Mouse (Mus musculus): ENCODE data around the gene Spaca4.

Gene Spaca4

DNA sequence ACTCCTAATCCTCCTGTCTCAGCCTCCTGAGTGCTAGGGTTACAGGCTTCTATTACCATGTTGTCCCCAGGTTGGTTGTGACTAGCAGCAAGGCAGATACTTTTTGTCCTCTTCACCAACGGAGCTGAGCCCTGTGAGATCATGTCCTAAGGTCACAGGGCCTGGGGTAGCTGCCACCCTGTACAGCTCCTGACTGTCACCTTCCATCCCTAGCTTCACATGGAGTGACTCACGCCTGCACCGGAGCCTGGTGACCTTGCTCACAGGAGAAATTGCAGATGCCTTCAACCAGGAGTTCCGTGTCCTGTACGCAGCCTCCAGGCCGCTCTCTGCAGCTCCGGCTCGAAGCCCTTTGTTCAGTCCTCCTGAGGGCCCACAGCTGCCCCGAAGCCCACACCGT is 806 bp upstream of the Spaca4 start:
- no peak for DNase-seq (ENCODE audit: low read depth)

DNA sequence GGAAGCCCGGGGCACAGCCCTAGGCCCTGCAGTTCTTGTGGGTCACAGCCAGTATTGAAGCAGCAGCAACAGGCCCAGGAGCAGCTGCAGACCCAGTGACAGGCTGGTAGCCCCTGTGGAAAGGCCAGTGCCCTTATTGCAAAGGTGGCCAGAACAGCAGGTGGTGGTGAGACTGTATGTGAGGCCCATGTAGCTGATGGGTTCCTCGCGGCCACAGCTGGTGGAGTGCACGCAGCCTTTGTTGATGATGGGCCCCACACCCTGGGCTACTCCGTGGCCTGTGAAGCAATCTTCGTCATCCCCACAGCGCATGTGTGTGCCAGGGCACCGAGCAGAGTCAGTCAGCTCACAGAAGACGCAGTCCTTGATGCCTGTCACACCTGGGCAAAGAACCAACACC is 462 bp downstream of the Spaca4 start:
- DNase-seq (ENCODE audit: low read depth) = no peak

DNA sequence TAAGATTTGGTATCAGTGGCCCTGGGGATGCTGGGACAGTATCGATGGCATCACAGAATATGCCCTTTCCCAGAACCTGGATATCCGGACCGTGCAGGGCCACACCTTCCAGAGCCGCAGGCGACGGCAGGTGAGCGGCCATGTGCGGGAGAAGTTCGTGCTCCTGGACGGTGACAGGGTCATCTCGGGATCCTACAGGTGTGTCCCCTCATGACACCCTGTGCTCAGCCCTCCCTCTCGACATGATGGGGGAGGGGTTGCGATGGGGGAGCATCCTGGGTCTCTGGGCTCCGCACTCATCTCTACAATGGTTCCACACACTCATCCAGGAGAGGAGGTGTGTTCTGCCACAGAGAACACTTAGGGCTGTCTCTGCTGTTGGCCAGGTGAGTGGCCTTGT is 1.8 kb downstream of the Spaca4 start:
- no peak for DNase-seq (ENCODE audit: low read depth)

DNA sequence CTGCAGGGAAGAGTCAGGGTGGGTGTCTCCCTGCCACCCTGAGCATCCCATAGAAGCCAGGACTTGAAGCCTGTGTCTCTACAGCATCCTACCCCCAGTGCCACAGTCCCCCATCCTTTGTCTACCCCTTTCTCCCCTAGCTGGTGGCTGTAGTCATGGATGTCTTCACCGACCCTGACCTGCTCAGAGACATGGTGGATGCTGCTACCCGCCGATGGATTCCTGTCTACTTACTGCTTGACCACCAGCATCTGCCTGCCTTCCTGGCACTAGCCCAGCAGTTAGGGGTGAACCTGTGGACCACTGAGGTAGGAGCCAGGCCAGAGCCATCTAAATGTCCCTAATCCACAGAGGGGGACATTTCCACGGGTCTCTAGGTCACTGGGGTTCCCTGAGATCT is 2.3 kb downstream of the Spaca4 start:
- DNase-seq (ENCODE audit: low read depth) = no peak

DNA sequence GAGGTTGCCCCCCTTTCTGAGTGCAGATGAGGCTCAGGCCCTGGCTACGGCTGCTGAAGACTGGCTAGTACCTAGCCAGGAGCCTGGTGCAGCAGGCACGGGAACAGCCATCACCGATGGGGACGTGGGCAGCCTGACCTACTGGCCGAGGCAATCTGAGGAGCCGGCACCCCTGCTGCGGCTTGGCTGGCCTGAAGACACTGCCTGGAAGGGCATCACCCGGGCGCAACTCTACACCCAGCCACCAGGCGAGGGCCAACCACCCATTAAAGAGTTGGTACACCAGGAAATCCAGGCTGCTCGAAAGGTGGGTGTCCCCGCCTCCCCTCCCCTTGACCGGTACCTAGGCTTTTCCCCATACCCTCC is 3.3 kb downstream of the Spaca4 start:
- DNase-seq (ENCODE audit: low read depth) = no peak

DNA sequence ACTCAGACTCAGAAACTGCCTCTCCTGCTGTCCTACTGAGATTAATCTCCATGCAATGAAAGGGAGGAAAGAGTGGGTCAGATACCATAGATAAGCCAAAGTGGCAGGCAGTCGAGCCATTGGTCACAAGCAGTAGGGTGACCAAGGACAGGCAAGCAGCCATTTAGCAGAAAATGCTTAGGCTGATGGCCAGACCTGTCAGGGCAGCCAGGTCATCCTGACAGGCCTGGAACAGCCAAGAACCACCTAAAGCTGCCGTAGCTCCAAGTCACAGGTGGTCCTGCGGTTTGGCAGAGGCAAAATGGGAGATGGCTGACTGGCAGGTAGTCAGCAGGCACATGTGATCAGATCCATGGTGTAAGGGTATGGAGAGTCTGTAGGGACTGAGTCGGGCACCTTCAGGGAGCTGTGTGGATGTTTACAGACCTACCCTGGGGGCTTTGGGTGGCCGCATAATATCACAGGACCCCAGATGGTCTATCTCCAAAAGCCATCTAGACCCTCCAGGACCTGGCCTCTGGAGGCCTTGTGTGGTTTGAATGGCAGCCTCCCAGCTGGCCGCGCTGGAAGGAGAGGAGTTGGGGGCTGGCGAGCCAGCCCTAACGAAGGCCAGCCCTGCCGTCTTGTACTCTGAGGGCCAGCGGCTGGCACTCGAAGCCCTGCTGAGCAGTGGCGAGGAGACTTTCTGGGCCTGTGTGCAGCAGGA is 3.8 kb downstream of the Spaca4 start:
- peak; percentile 40 for DNase-seq (ENCODE audit: low read depth)

DNA sequence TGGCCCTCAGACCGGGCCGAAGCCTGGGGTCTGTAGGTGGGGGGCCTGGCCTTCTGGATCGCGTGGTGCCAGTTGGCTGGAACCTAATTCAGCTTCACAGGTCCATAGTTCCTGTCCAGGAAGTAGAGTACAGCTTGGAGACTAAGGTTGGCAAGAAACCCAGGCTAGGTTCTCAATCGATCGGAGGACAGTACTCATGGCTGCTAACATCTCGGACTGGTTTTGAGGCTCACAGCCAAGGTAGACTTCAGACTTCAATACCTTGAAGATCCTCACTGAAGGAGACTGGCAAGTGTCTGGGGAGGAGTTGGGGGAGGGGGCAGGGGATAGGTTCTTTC is 4.4 kb downstream of the Spaca4 start:
- no peak for DNase-seq (ENCODE audit: low read depth)

DNA sequence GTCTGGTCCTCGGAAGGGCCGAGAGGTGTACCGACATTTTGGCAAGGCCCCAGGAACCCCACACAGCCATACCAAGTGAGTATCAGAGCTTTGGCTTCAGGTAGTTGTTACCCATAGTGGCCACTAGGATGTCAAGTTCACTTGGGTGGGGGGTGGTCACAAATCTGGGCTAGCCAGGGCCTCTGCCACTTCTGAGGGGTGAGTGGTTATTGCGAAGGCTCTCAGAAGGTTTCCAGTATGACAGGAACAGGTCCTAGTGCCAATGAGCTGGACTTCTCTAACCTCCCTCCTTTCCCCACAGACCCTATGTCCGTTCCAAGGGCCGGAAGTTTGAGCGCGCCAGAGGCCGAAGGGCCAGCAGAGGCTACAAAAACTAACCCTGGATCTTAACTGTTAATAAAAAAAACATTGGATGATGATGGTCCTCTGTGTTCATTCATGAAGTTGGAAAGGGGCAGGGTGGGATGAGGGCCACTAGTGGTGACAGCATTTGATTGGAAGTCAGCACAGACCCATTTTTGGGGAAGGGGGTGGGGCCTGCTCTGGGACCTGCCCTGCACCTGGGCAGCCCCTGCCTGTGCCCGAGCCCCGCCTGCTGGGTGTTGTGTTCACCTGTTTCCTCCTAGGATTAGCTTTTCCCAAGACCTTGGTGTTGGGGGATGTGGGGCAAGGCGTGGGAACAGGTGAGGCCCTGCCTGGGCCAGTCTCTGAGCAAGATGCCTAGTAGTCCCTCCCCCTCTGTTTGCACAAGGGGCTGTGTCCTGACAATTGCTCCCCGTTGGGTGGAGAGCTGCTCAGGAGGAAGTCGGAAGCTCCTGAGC is 5.0 kb downstream of the Spaca4 start, which contains the start of gene Fam83e:
Gene Fam83e, plus strand, starts transcription at position 800 of the 821 bp plus-strand sequence.
- no peak for DNase-seq (ENCODE audit: low read depth)

DNA sequence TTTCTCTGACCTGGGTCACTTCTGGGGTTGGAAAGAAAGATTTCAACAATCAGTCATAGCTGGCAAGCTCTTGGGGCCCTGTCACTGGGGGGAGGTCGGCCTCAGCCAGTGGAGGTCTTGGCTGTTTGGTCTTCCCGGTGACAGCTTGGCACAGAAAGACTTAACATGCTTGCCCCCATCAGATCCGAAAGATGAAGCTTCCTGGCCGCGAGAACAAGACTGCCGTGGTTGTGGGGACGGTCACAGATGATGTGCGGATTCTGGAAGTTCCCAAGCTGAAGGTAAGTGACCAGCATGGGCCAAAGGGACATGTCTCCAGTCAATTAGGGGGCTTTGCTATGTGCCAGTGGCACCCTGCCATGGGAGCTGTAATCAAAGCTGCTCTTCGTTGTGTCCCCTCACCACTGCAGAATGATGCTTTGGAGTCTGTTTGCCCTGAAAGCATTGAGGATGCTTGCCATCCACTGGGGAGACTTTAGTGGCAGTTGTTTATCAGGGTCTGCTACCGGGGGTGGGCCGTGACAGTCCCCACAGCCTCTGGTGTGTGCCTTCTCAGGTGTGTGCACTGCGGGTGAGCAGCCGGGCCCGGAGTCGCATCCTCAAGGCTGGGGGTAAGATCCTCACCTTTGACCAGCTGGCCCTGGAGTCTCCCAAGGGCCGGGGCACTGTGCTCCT is 5.7 kb downstream of the Spaca4 start:
- no peak for DNase-seq (ENCODE audit: low read depth)

DNA sequence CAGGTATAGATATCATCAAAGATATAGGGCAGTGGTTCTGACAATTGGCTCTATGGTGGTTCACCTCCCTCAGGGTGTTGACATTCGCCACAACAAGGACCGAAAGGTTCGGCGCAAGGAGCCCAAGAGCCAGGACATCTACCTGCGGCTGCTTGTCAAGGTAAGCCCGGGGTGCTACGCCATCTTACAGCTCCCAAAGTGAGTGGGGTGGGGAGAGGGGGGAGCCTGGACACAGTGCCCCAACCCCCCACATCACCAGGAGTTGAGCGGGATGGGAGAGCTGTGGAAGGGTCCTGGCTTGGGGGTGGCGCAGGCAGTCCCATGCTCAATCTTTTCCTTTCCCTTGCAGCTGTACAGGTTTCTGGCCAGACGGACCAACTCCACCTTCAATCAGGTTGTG is 6.4 kb downstream of the Spaca4 start:
- no peak for DNase-seq (ENCODE audit: low read depth)

DNA sequence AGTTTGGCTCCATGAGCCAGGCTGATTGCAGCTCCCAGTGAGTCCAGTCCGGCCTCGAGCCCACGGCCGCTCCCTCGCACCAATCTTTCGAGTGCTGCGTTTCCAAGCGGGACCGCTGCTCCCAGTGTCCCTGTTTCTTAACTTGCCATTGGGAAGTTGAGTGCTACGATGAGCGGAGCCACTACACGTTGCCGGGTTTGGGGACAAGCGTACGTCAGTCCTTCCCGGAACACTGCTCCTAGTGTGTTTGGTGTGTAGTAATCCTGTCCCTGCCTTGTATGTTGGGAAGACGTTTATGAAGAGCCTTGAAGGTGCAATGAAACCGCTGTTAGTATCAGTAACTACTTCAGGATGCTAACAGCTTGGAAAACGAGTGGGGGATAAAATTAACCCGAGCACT is 7.3 kb downstream of the Spaca4 start:
- no peak for DNase-seq (ENCODE audit: low read depth)

DNA sequence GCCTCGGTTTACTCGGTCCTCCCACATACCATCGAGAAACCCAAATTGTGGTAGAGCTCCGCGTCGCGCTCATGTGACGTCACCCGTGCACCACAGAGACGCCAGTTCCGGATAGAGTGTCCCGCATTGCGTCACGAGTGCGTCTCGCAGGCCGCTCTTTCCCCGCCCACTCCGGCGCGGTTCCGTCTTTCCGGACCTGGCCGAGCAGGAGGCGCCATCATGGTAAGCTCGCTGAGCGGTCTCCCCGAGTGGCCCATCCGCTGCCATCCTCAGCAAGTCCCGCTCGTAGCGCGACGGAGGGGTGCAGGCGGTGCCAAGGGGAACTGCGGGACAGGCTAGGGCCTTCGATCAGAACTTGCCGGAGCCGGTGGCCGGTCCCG is 7.7 kb downstream of the Spaca4 start, which contains the start of gene Sphk2:
Gene Sphk2, minus strand, starts transcription at position 85 of the 380 bp plus-strand sequence.
- peak; percentile 99 for DNase-seq (ENCODE audit: low read depth)

DNA sequence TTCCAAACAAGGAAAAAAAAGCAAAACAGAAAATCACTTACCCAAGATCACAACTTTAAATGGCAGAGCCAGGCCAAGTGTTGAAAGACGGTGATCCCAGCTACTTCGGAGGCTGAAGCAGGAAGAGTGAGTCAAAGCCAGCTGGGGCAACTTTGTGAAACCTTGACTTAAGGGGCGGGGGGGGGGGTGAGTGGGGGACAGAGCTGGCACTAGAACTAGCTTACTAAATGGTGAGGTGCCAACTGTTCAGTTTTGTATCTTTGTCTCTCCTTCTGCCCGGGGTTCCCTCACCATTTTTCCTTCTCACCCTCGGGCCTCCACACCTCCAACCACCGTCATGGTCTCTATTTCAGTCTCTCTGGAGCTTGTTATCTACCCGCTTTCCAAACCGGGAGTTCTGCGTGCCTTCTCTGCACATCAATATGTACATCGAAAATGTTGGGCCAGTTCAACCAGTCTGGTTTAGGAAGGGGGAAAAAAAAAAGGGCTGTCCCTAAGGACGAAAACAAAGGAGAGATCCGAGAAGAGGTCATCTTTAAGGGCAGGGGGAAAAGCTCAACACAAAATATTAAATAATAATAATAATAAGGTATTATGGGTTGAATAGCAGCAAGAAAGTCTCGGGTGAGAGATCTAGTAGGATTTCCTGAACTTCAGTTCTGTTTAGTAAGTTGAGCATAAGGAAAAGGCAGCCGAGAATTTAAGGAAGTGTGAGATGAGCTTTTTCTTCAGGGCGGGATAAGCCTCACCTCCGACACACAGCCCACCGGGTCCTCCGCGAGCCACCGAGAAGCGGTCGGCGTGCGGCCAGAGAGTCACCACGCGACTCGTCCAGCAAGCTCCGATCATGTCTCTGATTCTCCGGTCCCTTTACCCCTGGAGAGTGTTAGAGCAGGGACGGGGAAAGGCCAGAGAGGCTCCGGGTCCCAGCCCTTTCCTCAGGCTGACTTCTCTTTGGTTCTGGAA is 8.4 kb downstream of the Spaca4 start:
- peak; percentile 82 for DNase-seq (ENCODE audit: low read depth)

DNA sequence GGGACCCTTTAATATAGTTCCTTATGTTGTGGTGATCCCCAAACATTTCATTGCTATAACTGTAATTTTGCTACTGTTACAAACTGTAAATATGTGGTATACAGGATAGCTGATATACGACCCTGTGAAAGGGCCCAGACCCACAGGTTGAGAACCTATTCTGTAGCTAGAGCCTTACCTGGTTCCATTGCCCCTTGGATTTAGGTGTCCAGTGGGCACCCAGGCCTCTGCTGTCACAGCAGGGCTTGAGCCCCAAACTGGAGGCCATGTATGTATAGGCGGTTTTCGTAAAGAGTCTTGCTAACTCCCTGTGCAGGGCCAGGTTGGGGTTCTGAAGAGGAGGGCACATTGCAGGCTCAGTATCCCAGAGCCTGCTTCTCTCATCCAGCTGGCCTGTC is 9.2 kb downstream of the Spaca4 start:
- no peak for DNase-seq (ENCODE audit: low read depth)

DNA sequence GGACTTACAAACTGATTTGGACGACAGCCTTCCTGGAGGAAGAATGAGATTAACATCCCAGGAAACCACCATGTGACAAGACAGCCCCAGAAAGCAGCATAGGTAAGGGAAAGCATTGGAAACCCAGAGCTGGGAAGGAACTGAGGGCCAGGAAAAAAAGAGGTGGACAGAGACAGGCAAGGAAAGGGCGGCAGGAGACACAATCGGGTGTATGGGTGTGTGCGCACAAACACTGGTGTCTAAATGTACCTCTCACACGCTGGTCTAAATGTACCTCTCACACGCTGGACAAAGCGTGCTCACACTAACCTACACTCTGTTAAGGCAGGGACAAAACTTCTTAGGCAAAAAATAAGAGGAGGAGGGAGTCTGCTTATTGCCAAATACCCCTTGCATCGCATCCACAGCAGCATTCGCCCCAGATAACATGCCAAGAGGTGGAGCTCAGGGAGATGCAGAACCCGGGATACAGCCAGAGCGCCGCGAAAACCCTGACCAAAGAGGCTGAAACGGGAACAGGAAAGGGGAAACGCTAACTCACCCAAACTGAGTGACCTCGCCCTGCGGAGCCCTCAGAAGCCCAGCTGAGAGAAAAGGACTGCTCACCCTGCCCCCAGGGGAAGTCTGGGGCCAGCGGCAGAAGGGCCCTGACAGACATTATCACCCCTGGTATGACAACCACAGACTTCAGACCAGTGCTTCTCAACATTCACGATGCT is 9.7 kb downstream of the Spaca4 start:
- peak; percentile 65 for DNase-seq (ENCODE audit: low read depth)

DNA sequence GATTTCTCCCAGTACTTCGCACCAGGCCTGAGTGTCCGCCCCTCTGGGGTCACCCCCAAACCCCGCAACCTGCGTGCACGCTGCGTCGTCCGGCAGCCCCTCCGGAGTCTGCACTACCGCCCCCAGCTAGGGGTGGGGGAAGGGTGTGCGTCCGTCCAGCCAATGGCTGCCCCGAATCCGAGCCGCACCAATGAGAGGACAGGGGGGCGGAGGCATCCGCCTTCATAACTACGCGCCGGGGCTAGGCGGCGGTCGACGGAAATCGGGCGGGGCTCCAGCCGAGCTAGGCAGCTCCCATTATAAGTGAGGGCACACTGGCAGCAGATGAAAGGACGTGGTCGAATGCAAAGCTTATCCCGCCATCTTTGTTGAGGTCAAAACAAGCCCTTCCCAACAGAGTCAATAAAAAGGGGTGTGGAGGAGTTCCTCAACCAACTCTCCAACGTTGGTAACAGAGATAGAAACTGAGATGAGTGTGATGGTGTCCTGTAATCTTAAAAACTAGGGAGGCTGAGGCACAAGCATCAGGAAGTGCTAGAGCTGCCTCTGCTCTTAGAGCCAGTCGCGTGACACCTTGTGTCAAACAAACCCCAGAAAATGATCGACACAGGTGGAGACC is 10.4 kb downstream of the Spaca4 start, which contains the start of gene Rpl18:
Gene Rpl18, plus strand, starts transcription at position 368 of the 619 bp plus-strand sequence.
- DNase-seq (ENCODE audit: low read depth) = peak; percentile 97

DNA sequence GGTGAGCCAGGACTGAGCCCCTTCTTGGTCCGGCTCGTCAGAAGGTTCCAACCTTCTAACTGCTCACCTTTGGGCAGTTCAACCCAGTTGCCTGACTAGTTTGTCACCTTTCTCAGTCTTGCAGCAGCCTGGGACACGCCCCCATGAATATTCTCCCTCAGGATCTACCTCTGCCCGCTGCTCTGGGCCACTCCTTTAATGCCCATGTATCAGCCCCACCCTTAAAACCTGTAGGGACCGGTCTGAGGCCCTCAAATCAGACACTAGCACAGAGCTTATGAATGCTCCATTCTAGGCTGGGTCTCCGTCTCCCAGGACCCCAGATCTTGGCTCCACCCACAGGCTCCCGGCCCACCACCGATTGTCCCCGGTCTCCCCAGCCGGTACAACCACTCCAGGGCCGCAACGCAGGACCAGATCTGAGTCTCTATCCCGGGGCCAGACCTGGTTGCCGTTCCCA is 11.0 kb downstream of the Spaca4 start:
- no peak for DNase-seq (ENCODE audit: low read depth)

DNA sequence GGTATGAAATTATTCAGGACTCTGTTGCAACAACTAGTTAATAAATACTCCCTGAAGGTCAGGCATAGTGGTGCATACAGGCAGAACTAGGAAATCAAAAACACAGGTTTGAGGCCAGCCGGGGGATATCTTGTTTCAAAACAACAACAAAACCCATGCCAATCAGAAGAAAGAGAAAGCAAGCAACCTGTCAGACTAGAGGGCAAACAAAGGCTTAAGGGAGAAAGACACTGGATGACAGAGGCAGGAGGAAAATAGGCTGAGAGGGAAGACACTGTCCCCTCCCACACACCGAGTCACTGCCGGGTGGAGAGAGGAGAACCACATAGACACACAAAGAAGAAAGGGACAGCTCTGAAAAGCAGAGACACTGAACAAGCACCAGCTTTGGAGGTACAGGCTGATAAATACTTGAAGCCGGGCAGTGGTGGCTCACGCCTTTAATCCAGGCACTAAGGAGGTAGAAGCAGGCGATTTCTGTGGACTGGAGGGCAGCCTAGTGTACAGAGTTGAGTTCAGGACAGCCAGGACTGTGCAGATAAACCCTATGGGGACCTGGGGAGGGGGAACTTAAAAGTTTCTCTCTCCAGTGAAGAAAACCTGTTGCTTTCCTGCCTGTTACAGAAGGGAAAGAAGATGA is 11.6 kb downstream of the Spaca4 start:
- no peak for DNase-seq (ENCODE audit: low read depth)

DNA sequence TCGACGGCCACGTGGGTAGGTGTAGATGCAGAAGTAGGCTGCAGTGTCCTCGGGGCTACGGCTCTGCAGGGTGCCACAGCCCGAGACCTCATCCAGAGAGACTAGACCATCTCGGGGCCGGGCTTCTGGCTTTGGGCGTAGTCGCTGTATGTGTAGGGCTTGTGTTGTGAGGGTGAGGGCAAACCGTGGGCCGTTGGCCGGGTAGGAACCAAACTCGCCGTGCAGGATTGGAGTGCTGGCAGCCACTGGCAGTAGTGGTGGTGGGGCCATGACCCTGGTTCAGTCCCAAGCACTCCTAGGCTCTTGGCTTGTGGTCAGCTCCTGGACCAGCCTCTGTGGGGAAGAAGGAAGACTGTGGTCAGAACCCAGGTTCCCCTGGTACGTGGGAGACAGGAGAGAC is 12.2 kb downstream of the Spaca4 start:
- DNase-seq (ENCODE audit: low read depth) = no peak
